Mouse (Mus musculus) forebrain, embryonic 14.5 days (tissue): ENCODE results near the gene Cdc42ep3. TPM values are rescaled to one million over a fixed set of nuclear protein-coding genes. Genes with fewer than 3 reads are reported as not detected.

Experiments used
- ATAC-seq: fragments of 200-750 bp; cut with Nextera tagmentation; 2 replicates; pipeline ENCODE4 v1.8.0; 2017; ENCODE audit warnings: mild to moderate bottlenecking, moderate library complexity
- DNase-seq: peaks from one replicate; pipeline ENCODE4 v3.0.0-alpha.2; 2015; ENCODE audit warnings: low spot score
- H3K27ac ChIP-seq: fragments of 300-500 bp; sonication (generic); 2 replicates; pipeline ENCODE4 v1.5.1; 2014; ENCODE audit warnings: low read depth, mild to moderate bottlenecking, control low read depth, low read length, moderate library complexity
- H3K27me3 ChIP-seq: fragments of 300-500 bp; sonication (generic); replicated peaks from 2 replicates; pipeline ENCODE4 v1.6.1; 2014; ENCODE audit warnings: low read length, control low read depth, mixed read lengths; ENCODE audit not compliant: control insufficient read depth, insufficient read depth
- H3K36me3 ChIP-seq: fragments of 300-500 bp; sonication (generic); 2 replicates; pipeline ENCODE4 v1.6.1; 2014; ENCODE audit warnings: low read length, control low read depth; ENCODE audit not compliant: control insufficient read depth, insufficient read depth
- H3K4me1 ChIP-seq: fragments of 300-500 bp; sonication (generic); 2 replicates; pipeline ENCODE4 v1.6.1; 2014; ENCODE audit warnings: antibody characterized with exemption, low read length, control low read depth; ENCODE audit not compliant: control insufficient read depth, insufficient read depth
- H3K4me2 ChIP-seq: fragments of 300-500 bp; sonication (generic); 2 replicates; pipeline ENCODE4 v1.6.1; 2014; ENCODE audit warnings: mild to moderate bottlenecking, control low read depth, low read length
- H3K4me3 ChIP-seq: fragments of 300-500 bp; sonication (generic); 2 replicates; pipeline ENCODE4 v1.5.1; 2014; ENCODE audit warnings: low read depth, low read length, control low read depth
- H3K9ac ChIP-seq: fragments of 300-500 bp; sonication (generic); 2 replicates; pipeline ENCODE4 v1.6.1; 2014; ENCODE audit warnings: mild to moderate bottlenecking, low read length, control low read depth, moderate library complexity
- H3K9me3 ChIP-seq: fragments of 300-500 bp; sonication (generic); replicated peaks from 2 replicates; pipeline ENCODE4 v1.6.1; 2016; ENCODE audit warnings: low read length, control low read depth, mixed read lengths; ENCODE audit not compliant: control insufficient read depth
- WGBS: fragments of 180-500 bp; shearing (Covaris S2); extraction: QIAGEN DNeasy Blood & Tissue Kit; methylation state at CpG from one replicate; pipeline ENCODE4 v1.1.7; 2014; 5-methylcytosine and 5-hydroxymethylcytosine counted together
- polyA plus RNA-seq: library from polyadenylated mRNA; unstranded; fragments of >200 nt; fragmentation: Nextera tagmentation; extraction: Ambion mirVana; gene quantifications from 2 replicates; pipeline ENCODE4 v1.2.1, GENCODE M21; 2014

Gene Cdc42ep3
- polyA plus RNA-seq, 1 experiment from 2014 or later, result 41.3 TPM

GRCm38 (mm10) chr17:79349371-79349770 lies 5.5 kb downstream of the Cdc42ep3 start:
- H3K4me1 ChIP-seq, result peaks cover 3% of the 10 kb centered on the region; the same call in 1 of the 2 replicates
- no peaks in the 10 kb centered on the region for H3K9me3 ChIP-seq
- H3K27ac ChIP-seq, result no peak overlapping the region
- ATAC-seq, result no peak
- DNase-seq, result no peak
- no peaks in the 10 kb centered on the region for H3K36me3 ChIP-seq
- 81% methylated on average over 4 of the region's 4 CpGs for WGBS
- H3K4me2 ChIP-seq, result no peak overlapping the region
- H3K9ac ChIP-seq, result no peak overlapping the region
- H3K27me3 ChIP-seq, result no peaks in the 10 kb centered on the region
- no peak overlapping the region for H3K4me3 ChIP-seq

GRCm38 (mm10) chr17:79347920-79348589 lies 6.8 kb downstream of the Cdc42ep3 start:
- Histone ChIP-seq H3K9ac (no peak overlapping the region), H3K4me2 (no peak overlapping the region), H3K4me3 (no peak overlapping the region), H3K4me1 (peaks cover under 1% of the 10 kb centered on the region; the same call in 1 of the 2 replicates), H3K36me3 (no peaks in the 10 kb centered on the region), H3K9me3 (no peaks in the 10 kb centered on the region), H3K27ac (no peak overlapping the region), H3K27me3 (no peaks in the 10 kb centered on the region)
- 83% methylated on average over 7 of the region's 7 CpGs for WGBS
- ATAC-seq (no peak), DNase-seq (no peak)

GRCm38 (mm10) chr17:79347291-79347690 lies 7.6 kb downstream of the Cdc42ep3 start:
- Histone ChIP-seq H3K9me3 (no peaks in the 10 kb centered on the region), H3K36me3 (no peaks in the 10 kb centered on the region), H3K27me3 (no peaks in the 10 kb centered on the region), H3K4me3 (no peak overlapping the region), H3K27ac (no peak overlapping the region), H3K9ac (no peak overlapping the region), H3K4me1 (no peaks in the 10 kb centered on the region), H3K4me2 (no peak overlapping the region)
- 90% methylated on average over 4 of the region's 4 CpGs for WGBS
- no peak for DNase-seq
- no peak for ATAC-seq

GRCm38 (mm10) chr17:79345001-79345709 lies 9.7 kb downstream of the Cdc42ep3 start:
- no peaks in the 10 kb centered on the region for H3K36me3 ChIP-seq
- H3K27me3 ChIP-seq, result no peaks in the 10 kb centered on the region
- 93% methylated on average over 25 of the region's 25 CpGs for WGBS
- no peaks in the 10 kb centered on the region for H3K9me3 ChIP-seq
- ATAC-seq, result no peak
- H3K4me2 ChIP-seq, result no peak overlapping the region
- no peak overlapping the region for H3K9ac ChIP-seq
- no peak overlapping the region for H3K27ac ChIP-seq
- no peaks in the 10 kb centered on the region for H3K4me1 ChIP-seq
- H3K4me3 ChIP-seq, result no peak overlapping the region
- no peak for DNase-seq

- H3K9me3 ChIP-seq, result no peaks in the 10 kb centered on the region
- WGBS, result 55% methylated on average over 5 of the region's 5 CpGs
- H3K27me3 ChIP-seq, result no peaks in the 10 kb centered on the region
- no peak for ATAC-seq
- H3K9ac ChIP-seq, result no peak overlapping the region
- DNase-seq, result no peak
- H3K36me3 ChIP-seq, result no peaks in the 10 kb centered on the region
- H3K27ac ChIP-seq, result no peak overlapping the region
- no peak overlapping the region for H3K4me3 ChIP-seq
- no peak overlapping the region for H3K4me2 ChIP-seq
- no peaks in the 10 kb centered on the region for H3K4me1 ChIP-seq
Observed at GRCm38 (mm10) chr17:79343334-79343946, 11.5 kb downstream of the Cdc42ep3 start.

GRCm38 (mm10) chr17:79342639-79343333 lies 12.1 kb downstream of the Cdc42ep3 start:
- WGBS, result 43% methylated on average over 3 of the region's 3 CpGs
- no peaks in the 10 kb centered on the region for H3K36me3 ChIP-seq
- no peak overlapping the region for H3K4me2 ChIP-seq
- H3K27me3 ChIP-seq, result no peaks in the 10 kb centered on the region
- no peak for DNase-seq
- H3K9ac ChIP-seq, result no peak overlapping the region
- no peaks in the 10 kb centered on the region for H3K9me3 ChIP-seq
- no peaks in the 10 kb centered on the region for H3K4me1 ChIP-seq
- H3K4me3 ChIP-seq, result no peak overlapping the region
- no peak for ATAC-seq
- H3K27ac ChIP-seq, result no peak overlapping the region

- Histone ChIP-seq H3K9me3 (no peaks in the 10 kb centered on the region), H3K27me3 (no peaks in the 10 kb centered on the region), H3K4me3 (no peak overlapping the region), H3K36me3 (no peaks in the 10 kb centered on the region), H3K27ac (no peak overlapping the region), H3K9ac (no peak overlapping the region), H3K4me1 (no peaks in the 10 kb centered on the region), H3K4me2 (no peak overlapping the region)
- ATAC-seq (no peak), DNase-seq (no peak)
- 75% methylated on average over 7 of the region's 7 CpGs for WGBS
Observed at GRCm38 (mm10) chr17:79341946-79342470, 12.9 kb downstream of the Cdc42ep3 start.

GRCm38 (mm10) chr17:79337494-79337893 lies 17.4 kb downstream of the Cdc42ep3 start:
- WGBS, result 87% methylated on average over 3 of the region's 3 CpGs
- no peak overlapping the region for H3K4me2 ChIP-seq
- no peaks in the 10 kb centered on the region for H3K9me3 ChIP-seq
- peaks cover 13% of the 10 kb centered on the region; the same call in 1 of the 2 replicates for H3K36me3 ChIP-seq
- no peak overlapping the region for H3K4me3 ChIP-seq
- no peak overlapping the region for H3K27ac ChIP-seq
- no peaks in the 10 kb centered on the region for H3K27me3 ChIP-seq
- no peak for ATAC-seq
- DNase-seq, result no peak
- no peak overlapping the region for H3K9ac ChIP-seq
- no peaks in the 10 kb centered on the region for H3K4me1 ChIP-seq
